Mouse (Mus musculus): ENCODE results near the gene Ccdc73. TPM values are rescaled to one million over a fixed set of nuclear protein-coding genes. Genes with fewer than 3 reads are reported as not detected.

Gene Ccdc73
- polyA plus RNA-seq, 1 experiment: 6.7 TPM

GRCm38 (mm10) chr2:104981712-104982111 is 114.1 kb downstream of the Ccdc73 start:
- Histone ChIP-seq H3K27ac (ENCODE audit: insufficient read depth, low read length) (no peak overlapping the region), H3K4me1 (ENCODE audit: control insufficient read depth, insufficient read depth, low read length) (no peaks in the 10 kb centered on the region)
- TF ChIP-seq CTCF (IDR thresholded peaks at IDR 0.05; ENCODE audit: borderline replicate concordance, insufficient read depth, low read length) (no peak), POLR2A (IDR thresholded peaks at IDR 0.05; ENCODE audit: low read depth, low read length) (no peak)

DNA sequence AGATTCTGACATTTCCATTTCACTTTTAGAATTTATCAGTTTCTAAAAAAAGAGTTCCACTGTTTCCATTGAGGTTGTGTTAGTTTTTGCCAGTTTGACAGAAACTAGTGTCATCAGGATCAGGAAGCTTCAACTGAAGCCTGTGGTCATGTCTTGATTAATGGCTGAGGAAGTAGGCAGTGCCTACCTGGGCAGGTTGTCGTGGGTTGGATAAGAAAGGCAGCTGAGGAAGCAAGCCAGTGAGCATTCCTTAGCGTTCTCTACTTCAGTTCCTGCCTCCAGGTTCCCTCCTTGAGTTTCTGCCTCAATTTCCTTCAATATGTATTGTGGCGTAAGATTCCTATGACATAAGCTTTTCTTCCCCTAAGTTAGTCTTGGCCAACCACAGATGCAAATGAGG is 118.2 kb downstream of the Ccdc73 start:
- no peaks in the 10 kb centered on the region for H3K4me1 ChIP-seq (ENCODE audit: control insufficient read depth, insufficient read depth, low read length)
- H3K4me3 ChIP-seq (ENCODE audit: insufficient read depth, low read length): no peak overlapping the region
- TF ChIP-seq CTCF (IDR thresholded peaks at IDR 0.05; ENCODE audit: borderline replicate concordance, insufficient read depth, low read length) (no peak), POLR2A (IDR thresholded peaks at IDR 0.05; ENCODE audit: low read depth, low read length) (no peak)
- H3K27ac ChIP-seq (ENCODE audit: insufficient read depth, low read length): no peak overlapping the region

More at GRCm38 (mm10) chr2:104981712-104982111, 114.1 kb downstream of the Ccdc73 start:
- no peak overlapping the region for H3K4me3 ChIP-seq (ENCODE audit: insufficient read depth, low read length)

DNA sequence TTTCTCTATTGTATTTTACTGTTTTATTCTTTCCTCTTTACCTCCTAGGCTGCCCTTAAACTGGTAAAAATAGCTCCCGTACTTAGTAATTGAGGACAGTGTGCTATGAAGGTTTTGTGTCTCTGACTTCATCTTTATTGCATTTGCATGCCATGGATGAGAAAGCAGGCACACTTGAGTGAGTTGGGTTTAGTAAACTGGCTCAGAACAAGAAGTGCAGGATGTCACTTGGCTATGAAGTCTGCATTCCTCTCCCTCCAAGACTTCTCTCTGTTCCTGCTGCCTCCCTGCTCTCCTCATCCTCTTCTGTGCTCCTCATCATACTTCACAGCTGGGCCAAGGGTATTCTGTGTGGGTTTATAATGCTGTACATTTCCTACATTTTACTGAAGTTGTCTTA is 121.4 kb downstream of the Ccdc73 start:
- Histone ChIP-seq H3K27ac (ENCODE audit: insufficient read depth, low read length) (no peak overlapping the region), H3K4me1 (ENCODE audit: control insufficient read depth, insufficient read depth, low read length) (no peaks in the 10 kb centered on the region), H3K4me3 (ENCODE audit: insufficient read depth, low read length) (no peak overlapping the region)
- TF ChIP-seq CTCF (IDR thresholded peaks at IDR 0.05; ENCODE audit: borderline replicate concordance, insufficient read depth, low read length) (no peak), POLR2A (IDR thresholded peaks at IDR 0.05; ENCODE audit: low read depth, low read length) (no peak)

DNA sequence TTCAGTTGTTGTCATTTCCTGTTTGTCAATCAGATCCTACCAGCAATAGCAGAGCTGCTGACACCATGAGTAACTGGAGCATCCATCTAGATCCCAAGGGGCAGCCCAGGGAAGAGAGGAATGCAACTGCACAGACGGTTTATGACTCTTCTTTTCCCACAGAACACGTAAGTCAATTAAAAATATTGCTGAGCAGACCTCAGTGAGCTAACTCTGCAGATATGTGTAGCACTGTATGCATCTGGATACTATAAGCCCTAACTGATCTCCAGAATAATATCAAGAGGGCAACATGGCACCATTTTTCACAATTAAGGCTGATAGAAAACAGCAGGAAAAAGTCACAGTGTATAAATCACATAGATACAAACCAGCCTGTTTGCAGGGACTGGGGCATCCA is 126.8 kb downstream of the Ccdc73 start:
- Histone ChIP-seq H3K4me1 (ENCODE audit: control insufficient read depth, insufficient read depth, low read length) (no peaks in the 10 kb centered on the region), H3K27ac (ENCODE audit: insufficient read depth, low read length) (no peak overlapping the region), H3K4me3 (ENCODE audit: insufficient read depth, low read length) (no peak overlapping the region)
- TF ChIP-seq CTCF (IDR thresholded peaks at IDR 0.05; ENCODE audit: borderline replicate concordance, insufficient read depth, low read length) (no peak), POLR2A (IDR thresholded peaks at IDR 0.05; ENCODE audit: low read depth, low read length) (no peak)

GRCm38 (mm10) chr2:104996201-104996600 is 128.6 kb downstream of the Ccdc73 start:
- Histone ChIP-seq H3K4me3 (ENCODE audit: insufficient read depth, low read length) (no peak overlapping the region), H3K4me1 (ENCODE audit: control insufficient read depth, insufficient read depth, low read length) (no peaks in the 10 kb centered on the region), H3K27ac (ENCODE audit: insufficient read depth, low read length) (no peak overlapping the region)
- TF ChIP-seq POLR2A (IDR thresholded peaks at IDR 0.05; ENCODE audit: low read depth, low read length) (no peak), CTCF (IDR thresholded peaks at IDR 0.05; ENCODE audit: borderline replicate concordance, insufficient read depth, low read length) (no peak)

- no peak overlapping the region for H3K4me3 ChIP-seq (ENCODE audit: insufficient read depth, low read length)
- no peaks in the 10 kb centered on the region for H3K4me1 ChIP-seq (ENCODE audit: control insufficient read depth, insufficient read depth, low read length)
- TF ChIP-seq POLR2A (IDR thresholded peaks at IDR 0.05; ENCODE audit: low read depth, low read length): no peak
- no peak for TF ChIP-seq CTCF (IDR thresholded peaks at IDR 0.05; ENCODE audit: borderline replicate concordance, insufficient read depth, low read length)
- no peak overlapping the region for H3K27ac ChIP-seq (ENCODE audit: insufficient read depth, low read length)
Measured at GRCm38 (mm10) chr2:105007236-105007635, 139.6 kb downstream of the Ccdc73 start.

DNA sequence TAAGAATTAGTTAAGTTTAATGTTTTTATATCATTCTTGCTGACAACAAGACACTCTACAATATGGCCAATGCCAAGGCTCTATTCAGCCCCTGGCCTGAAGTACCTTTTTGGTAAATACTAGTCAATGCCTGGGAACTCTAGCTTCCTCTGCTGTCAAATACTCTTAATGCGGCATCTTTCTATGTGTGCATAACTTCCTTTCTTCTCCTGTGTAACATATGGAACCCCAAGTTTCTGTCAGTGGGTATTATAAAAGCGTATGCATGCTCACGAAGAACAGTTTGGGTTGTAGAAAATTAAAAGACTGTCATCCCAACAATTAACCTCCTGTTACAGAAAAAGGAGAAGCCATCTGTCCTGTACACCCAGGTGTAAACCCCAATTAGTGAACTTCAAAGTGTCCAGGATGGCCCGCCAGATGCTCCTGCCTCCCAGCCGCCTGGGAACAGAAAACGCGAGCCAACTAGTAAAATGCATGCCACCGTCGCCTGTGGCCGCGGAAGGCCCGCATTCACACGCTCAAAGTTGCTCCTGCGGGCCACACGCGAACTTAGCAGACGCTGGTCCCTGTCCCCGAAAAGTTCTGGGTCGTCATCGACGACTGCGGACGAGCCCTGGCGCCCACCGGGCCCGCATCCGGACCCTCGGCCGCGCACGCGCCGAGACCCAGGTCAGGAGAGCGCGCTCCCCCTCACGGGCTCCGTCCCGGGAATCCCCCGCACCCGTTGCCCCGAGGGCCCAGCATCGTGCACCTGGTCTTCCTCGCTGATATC is 148.8 kb downstream of the Ccdc73 start:
- Histone ChIP-seq H3K4me1 (ENCODE audit: control insufficient read depth, insufficient read depth, low read length) (no peaks in the 10 kb centered on the region), H3K4me3 (ENCODE audit: insufficient read depth, low read length) (peak overlapping the region; percentile 90), H3K27ac (ENCODE audit: insufficient read depth, low read length) (peak overlapping the region; percentile 31; the same call in 1 of the 2 replicates)
- TF ChIP-seq POLR2A (IDR thresholded peaks at IDR 0.05; ENCODE audit: low read depth, low read length) (no peak), CTCF (IDR thresholded peaks at IDR 0.05; ENCODE audit: borderline replicate concordance, insufficient read depth, low read length) (no peak)

GRCm38 (mm10) chr2:105016967-105017287 is 149.3 kb downstream of the Ccdc73 start, which contains the start of gene Eif3m:
Eif3m (minus strand) TSS chr2:105017080.
- TF ChIP-seq POLR2A (IDR thresholded peaks at IDR 0.05; ENCODE audit: low read depth, low read length) (peak; percentile 67), CTCF (IDR thresholded peaks at IDR 0.05; ENCODE audit: borderline replicate concordance, insufficient read depth, low read length) (no peak)
- peak within 1 kb of the TSS; percentile 90 for H3K4me3 ChIP-seq (ENCODE audit: insufficient read depth, low read length)

GRCm38 (mm10) chr2:105017802-105018201 is 150.2 kb downstream of the Ccdc73 start:
- H3K27ac ChIP-seq (ENCODE audit: insufficient read depth, low read length): no peak overlapping the region
- H3K4me1 ChIP-seq (ENCODE audit: control insufficient read depth, insufficient read depth, low read length): no peaks in the 10 kb centered on the region
- TF ChIP-seq CTCF (IDR thresholded peaks at IDR 0.05; ENCODE audit: borderline replicate concordance, insufficient read depth, low read length) (no peak), POLR2A (IDR thresholded peaks at IDR 0.05; ENCODE audit: low read depth, low read length) (no peak)
- H3K4me3 ChIP-seq (ENCODE audit: insufficient read depth, low read length): no peak overlapping the region

More at GRCm38 (mm10) chr2:105016967-105017287, 149.3 kb downstream of the Ccdc73 start, which contains the start of gene Eif3m:
- Histone ChIP-seq H3K27ac (ENCODE audit: insufficient read depth, low read length) (peak within 1 kb of the TSS; percentile 31), H3K4me1 (ENCODE audit: control insufficient read depth, insufficient read depth, low read length) (no peaks in the 10 kb centered on the region)

DNA sequence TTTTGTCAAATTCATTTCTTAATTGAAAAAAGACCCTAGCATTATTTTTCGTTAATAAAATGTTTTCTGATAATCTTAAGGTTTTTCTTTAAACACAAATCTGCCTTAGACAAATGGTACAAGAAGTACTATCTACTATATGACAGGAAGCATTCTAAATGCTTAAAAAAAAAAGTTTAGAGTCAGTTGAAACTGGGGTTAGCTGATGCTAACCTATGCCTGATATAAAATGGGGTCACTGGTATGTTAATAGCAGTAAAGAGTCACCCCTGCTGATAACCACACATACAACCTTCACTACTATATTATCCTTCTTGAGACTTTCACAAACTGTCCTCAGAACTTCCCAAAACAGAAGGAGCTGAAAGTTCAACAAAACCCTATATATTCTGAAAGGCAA is 151.9 kb downstream of the Ccdc73 start:
- no peak overlapping the region for H3K27ac ChIP-seq (ENCODE audit: insufficient read depth, low read length)
- no peak for TF ChIP-seq POLR2A (IDR thresholded peaks at IDR 0.05; ENCODE audit: low read depth, low read length)
- H3K4me1 ChIP-seq (ENCODE audit: control insufficient read depth, insufficient read depth, low read length): no peaks in the 10 kb centered on the region
- no peak overlapping the region for H3K4me3 ChIP-seq (ENCODE audit: insufficient read depth, low read length)

Data from embryonic fibroblast, embryonic 13.5 days (primary cell).